Mouse (Mus musculus): ENCODE results near the gene Fez2.

Fez2 gene

GRCm38 (mm10) chr17:78417381-78418281 lies at the start of gene Fez2:
Gene Fez2 (minus strand): TSS chr17:78418152.
- DNase-seq: peak; percentile 91 to 94

DNA sequence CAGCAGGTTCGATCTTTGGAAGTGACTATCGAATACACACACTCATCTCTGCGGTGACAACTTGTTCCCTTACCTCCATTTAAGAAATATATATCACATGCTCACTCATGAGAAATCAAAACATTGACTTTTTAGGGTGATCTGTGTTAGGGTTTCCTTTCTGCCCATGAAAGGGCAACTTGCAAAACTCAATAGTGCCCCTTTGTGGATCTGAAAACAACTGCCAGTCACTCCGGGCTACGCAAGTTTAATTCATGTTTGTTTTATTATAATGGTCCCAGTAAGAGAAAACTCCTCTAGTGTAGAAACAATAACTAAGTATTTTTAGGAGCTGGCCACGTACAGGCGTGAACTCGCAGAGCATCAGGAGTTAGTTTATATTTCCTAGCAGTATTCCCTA lies 47.5 kb upstream of the Fez2 start:
- peak in 1 of 2 experiments; percentile 10 for DNase-seq

- no peak for DNase-seq
These were observed 47.1 kb upstream of the Fez2 start for GRCm38 (mm10) chr17:78465071-78465470.

DNA sequence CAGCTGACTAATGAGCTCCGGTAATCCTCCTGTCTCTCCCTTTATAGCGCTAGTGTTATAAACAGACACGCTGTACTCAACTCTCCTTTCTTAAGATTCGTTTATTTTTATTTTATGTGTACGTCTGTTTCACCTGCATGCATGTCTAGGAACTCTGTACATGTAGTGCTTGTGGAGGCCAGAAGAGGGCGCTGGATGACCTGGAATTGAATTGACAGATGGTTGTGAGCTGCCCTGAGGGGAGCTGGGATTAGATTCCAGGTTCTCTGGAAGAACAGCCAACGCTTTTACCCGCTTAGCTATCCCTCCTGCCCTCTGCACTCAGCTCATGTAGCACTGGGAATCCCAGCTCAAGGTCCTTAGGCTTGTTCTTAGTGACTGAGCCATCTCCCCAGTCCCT lies 42.2 kb upstream of the Fez2 start:
- DNase-seq: no peak

- DNase-seq: no peak
These were observed 37.6 kb upstream of the Fez2 start for GRCm38 (mm10) chr17:78455556-78455955.

- peak; percentile 86 to 88 for DNase-seq
These were observed 37.2 kb upstream of the Fez2 start for GRCm38 (mm10) chr17:78455114-78455513.

GRCm38 (mm10) chr17:78454189-78454977 lies 36.4 kb upstream of the Fez2 start:
- peak; percentile 3 to 16 for DNase-seq

DNA sequence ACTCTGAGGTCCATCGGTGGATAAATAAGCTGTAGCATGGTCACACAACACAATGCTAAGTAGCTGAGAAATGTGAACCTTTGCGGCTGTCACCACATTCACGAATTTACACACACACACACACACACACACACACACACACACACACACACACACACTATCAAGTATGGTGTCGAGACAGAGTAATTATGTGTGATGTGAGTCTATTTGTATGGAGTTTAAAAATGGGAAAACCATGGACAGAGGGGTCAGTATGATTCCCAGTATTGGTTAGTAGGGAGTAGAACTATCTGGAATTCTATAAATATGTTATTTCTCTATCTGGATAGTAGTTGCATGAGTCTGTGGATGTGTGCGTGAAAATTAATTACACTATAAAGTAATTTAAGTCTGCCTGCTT lies 35.6 kb upstream of the Fez2 start:
- DNase-seq: no peak

DNA sequence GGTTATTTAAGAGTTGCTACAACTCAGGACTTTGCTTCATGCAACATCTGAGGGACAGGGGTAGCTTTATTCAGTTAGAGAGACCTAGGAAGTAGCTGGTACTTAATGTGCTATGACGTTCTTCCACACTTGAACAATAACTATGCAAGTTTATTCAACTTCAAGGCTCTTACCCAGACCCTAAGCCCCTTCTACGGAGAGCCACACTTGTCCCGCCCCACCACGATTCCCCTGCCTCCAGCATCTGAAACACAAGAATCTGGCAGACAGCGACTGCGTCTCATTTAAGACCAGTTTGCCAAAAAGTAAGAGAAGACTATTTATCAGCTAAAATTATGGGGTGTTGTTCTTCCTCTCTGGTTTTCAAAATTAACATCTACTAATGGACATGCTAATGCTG lies 33.9 kb upstream of the Fez2 start:
- no peak for DNase-seq

DNA sequence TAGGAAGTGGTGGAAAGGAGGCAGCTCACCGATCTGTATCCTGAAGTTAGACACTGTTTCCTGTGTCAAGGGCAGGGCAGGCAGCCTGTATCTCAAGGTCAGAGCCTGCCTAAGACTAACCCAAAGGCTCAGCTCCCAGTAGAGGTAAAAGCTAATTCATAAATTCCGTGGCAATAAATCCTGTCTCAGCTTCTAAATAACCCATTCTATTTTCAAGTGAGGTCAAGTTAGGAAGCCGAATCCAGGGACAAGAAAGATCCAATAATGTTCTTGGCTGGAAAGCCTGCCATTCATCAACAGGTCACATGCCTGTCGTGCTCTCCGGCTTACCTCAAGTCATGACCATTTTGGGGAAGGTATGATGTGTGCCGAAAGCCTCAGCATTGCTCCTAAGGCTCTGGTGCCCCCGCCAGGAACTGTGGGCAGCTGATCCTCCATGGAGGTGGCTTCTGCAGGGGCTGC lies 33.4 kb upstream of the Fez2 start:
- no peak for DNase-seq

DNA sequence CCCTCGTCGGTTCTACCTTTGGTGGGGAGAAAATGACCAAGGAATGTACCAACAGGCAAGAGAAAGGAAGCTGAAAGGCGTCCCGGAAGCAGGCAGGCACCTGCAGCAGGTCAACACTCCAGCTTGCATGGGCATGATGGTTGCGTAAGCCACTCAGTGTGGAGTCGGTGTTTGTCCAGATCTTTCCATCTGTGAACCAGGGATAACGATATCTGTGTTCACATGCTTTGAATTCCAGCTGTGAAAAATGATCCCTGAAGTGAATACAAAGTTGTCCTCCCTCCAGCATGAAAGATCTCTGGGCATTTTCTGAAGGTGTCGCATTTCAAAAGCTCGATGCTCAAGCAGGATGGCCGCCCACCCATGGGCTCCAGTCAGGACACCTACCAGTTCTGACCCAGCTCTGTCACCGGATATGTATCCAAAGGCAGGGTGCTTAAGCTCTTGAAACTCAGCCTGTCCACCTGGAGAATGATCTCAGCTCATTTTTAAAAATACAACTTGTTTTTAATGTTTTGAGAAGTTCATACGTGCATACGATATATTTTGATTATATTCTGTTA lies 31.8 kb upstream of the Fez2 start:
- DNase-seq: no peak

DNA sequence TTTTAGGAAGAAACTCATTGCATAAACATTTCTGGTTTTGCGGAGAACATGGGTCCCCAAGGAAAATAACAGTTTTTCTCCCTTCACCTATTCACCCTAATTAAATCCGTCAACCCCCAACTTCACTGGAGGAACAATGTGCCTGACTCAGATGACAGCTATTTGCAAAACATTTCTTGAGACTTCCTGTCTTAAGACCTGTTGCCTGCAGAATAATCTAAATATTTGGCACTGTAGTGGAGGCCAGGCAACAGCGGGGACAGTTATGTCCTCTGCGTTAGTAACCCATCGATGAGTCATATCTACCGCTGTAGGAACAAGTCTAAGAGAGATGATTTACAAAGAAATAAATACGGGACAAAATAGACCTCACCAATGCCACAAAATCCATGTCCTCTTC lies 26.9 kb upstream of the Fez2 start:
- DNase-seq: no peak

- DNase-seq: no peak
These were observed 22.8 kb upstream of the Fez2 start for GRCm38 (mm10) chr17:78440771-78441170.

- peak; percentile 29 to 60 for DNase-seq
These were observed 19.2 kb upstream of the Fez2 start for GRCm38 (mm10) chr17:78437161-78437560.

- no peak for DNase-seq
These were observed 17.7 kb upstream of the Fez2 start for GRCm38 (mm10) chr17:78435661-78436060.

GRCm38 (mm10) chr17:78434746-78435145 lies 16.8 kb upstream of the Fez2 start:
- peak; percentile 68 to 77 for DNase-seq

DNA sequence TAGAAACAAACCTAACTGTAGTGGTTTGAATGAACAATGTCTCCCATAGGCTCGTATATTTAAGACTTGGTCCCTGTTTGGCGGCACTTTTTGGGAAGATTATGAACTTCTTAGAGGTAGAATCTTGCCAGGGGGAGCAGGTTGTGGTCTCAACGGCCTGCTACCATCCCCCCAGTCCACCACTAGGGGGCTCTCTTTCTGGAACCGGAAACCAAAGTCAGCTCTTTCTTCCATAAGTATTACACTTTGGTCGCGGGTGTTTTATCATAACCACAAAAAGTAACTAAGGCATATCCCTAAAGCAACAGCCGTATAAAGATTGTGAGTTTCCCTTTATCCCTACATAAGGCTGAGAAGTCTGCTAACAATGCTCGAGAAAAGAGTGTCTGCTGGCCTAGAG lies 12.4 kb upstream of the Fez2 start:
- DNase-seq: no peak

- DNase-seq: no peak
These were observed 11.1 kb upstream of the Fez2 start for GRCm38 (mm10) chr17:78429051-78429450.

GRCm38 (mm10) chr17:78425026-78425425 lies 7.1 kb upstream of the Fez2 start:
- no peak for DNase-seq

- DNase-seq: no peak
These were observed 1.3 kb upstream of the Fez2 start for GRCm38 (mm10) chr17:78419216-78419615.

- no peak for DNase-seq
These were observed 2.7 kb downstream of the Fez2 start for GRCm38 (mm10) chr17:78415255-78415654.

GRCm38 (mm10) chr17:78409900-78410299 lies 8.1 kb downstream of the Fez2 start:
- peak; percentile 61 to 72 for DNase-seq

DNA sequence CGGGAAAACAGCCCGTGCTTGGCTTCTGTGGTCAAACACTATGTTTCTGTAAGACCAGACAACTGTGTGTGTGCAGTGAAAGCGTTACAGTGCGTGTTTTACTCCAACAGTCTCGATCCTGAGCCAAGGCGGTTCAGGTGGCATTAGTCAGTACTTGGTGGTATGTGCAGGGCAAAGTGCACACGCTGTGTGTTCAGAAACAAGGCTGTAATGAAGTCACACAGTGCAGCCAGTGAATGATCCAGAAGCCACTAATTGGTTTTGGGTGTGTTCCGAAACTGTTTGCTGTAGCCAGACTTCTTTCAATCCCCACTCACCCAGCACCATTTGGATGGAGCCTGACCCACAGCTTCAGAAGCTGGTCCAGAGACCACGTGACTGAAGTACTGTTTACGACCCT lies 9.6 kb downstream of the Fez2 start:
- peak in 1 of 2 experiments; percentile 7 for DNase-seq

Measured in cerebellum, postnatal 14 days (tissue).